Mouse (Mus musculus): ENCODE data around the gene Tbc1d1. TPM values are rescaled to one million over a fixed set of nuclear protein-coding genes. Genes with fewer than 3 reads are reported as not detected.

Gene Tbc1d1
- polyA plus RNA-seq, 1 experiment from 2014 or later: 41.5 TPM

DNA sequence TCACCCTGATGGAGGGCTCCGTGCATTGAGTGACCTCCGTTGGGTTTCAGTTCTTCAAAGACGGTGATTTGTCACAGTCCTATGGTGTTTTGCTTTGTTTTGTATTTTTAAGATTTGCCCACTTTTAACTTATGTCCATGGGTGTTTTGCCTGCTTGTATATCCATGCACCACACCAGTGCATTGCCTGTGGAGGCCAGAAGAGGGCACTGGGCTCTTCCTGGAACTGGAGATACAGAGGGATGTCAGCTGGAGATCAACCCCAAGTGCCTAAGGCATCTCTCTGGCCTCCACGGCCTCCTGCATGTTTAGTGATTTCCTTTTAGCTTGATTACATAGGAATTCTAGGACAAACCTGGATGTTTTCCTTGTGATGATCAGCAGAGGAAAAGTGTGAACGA lies 19.8 kb upstream of the Tbc1d1 start:
- Histone ChIP-seq H3K9ac (ENCODE audit: low read length) (no peak overlapping the region), H3K4me3 (ENCODE audit: low read length) (no peak overlapping the region), H3K36me3 (ENCODE audit: control insufficient read depth, insufficient read depth, low read length) (no peaks in the 10 kb centered on the region), H3K4me1 (replicated peaks; ENCODE audit: control insufficient read depth, insufficient read depth, low read length) (no peaks in the 10 kb centered on the region), H3K27me3 (ENCODE audit: control insufficient read depth, insufficient read depth, low read depth, low read length) (no peaks in the 10 kb centered on the region), H3K9me3 (ENCODE audit: control insufficient read depth, low read length) (no peaks in the 10 kb centered on the region), H3K4me2 (ENCODE audit: low read depth, low read length) (no peak overlapping the region), H3K27ac (ENCODE audit: low read length) (no peak overlapping the region)
- 66% methylated on average over 5 of the region's 5 CpGs for WGBS
- no peak for ATAC-seq (ENCODE audit: low read depth)

- no peak overlapping the region for H3K4me3 ChIP-seq (ENCODE audit: low read length)
- H3K27ac ChIP-seq (ENCODE audit: low read length): no peak overlapping the region
- H3K27me3 ChIP-seq (ENCODE audit: control insufficient read depth, insufficient read depth, low read depth, low read length): no peaks in the 10 kb centered on the region
- no peak overlapping the region for H3K4me2 ChIP-seq (ENCODE audit: low read depth, low read length)
- no peak overlapping the region for H3K9ac ChIP-seq (ENCODE audit: low read length)
- no peaks in the 10 kb centered on the region for H3K9me3 ChIP-seq (ENCODE audit: control insufficient read depth, low read length)
- H3K36me3 ChIP-seq (ENCODE audit: control insufficient read depth, insufficient read depth, low read length): no peaks in the 10 kb centered on the region
- ATAC-seq (ENCODE audit: low read depth): peak; percentile 62; the same call in 1 of the 2 replicates
- whole genome bisulfite sequencing: 60% methylated on average over 3 of the region's 3 CpGs
- no peaks in the 10 kb centered on the region for H3K4me1 ChIP-seq (replicated peaks; ENCODE audit: control insufficient read depth, insufficient read depth, low read length)
These were observed 15.9 kb upstream of the Tbc1d1 start for GRCm38 (mm10) chr5:64140202-64140601.

DNA sequence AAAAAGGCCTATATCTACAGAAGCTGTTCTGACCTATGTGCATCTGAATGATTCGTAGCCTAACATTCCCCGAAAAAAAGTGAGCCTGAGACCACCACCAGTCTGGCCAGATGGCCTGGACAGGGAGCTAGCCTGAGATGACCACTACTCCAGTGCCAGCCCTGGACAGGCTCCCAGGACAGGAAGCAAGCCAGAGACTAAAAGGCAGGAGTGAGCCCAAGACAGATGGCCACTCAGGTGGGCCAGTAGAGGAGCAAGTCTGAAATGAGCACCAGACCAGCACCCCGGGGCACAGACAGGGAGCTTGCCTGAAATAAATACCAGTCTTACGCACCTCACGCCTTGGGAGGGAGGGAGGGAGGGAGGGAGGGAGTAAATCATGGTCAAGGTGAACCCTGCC lies 11.8 kb upstream of the Tbc1d1 start:
- no peak overlapping the region for H3K27ac ChIP-seq (ENCODE audit: low read length)
- no peaks in the 10 kb centered on the region for H3K9me3 ChIP-seq (ENCODE audit: control insufficient read depth, low read length)
- 83% methylated on average over 5 of the region's 5 CpGs for WGBS
- no peaks in the 10 kb centered on the region for H3K4me1 ChIP-seq (replicated peaks; ENCODE audit: control insufficient read depth, insufficient read depth, low read length)
- ATAC-seq (ENCODE audit: low read depth): no peak
- H3K9ac ChIP-seq (ENCODE audit: low read length): no peak overlapping the region
- H3K4me2 ChIP-seq (ENCODE audit: low read depth, low read length): no peak overlapping the region
- no peaks in the 10 kb centered on the region for H3K36me3 ChIP-seq (ENCODE audit: control insufficient read depth, insufficient read depth, low read length)
- no peak overlapping the region for H3K4me3 ChIP-seq (ENCODE audit: low read length)
- no peaks in the 10 kb centered on the region for H3K27me3 ChIP-seq (ENCODE audit: control insufficient read depth, insufficient read depth, low read depth, low read length)

DNA sequence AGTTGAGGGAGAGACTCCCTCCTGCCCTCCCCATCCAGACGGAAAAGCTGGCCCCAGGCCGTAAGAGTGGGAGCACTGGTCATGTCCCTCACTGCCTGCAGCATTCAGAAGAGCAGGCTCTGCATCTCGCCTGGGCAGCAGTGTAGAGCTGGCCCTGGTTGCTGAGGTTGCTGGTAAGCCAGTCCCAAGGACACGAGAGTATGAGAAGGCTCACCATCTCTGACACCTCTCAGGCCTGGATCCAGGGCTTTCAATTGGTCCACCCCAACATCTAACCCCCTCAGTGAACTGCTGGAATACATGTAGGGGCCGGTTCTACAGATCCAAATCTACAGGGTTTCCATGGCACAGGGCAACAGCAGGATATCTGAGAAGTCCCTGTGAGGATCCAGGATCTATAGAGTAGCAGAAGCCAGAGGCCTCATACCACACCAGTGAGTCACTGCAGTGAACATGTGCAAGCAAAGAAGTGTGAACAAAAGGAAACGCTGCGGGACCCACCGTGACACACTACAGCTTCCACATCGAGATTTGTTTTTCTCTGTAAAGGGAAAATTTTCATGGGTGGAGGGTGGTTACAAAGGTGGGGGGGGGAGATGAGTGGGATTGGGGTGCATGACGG lies 9.6 kb upstream of the Tbc1d1 start:
- H3K9me3 ChIP-seq (ENCODE audit: control insufficient read depth, low read length): no peaks in the 10 kb centered on the region
- ATAC-seq (ENCODE audit: low read depth): peak; percentile 12; the same call in 1 of the 2 replicates

GRCm38 (mm10) chr5:64149184-64150127 lies 6.6 kb upstream of the Tbc1d1 start:
- no peak overlapping the region for H3K27ac ChIP-seq (ENCODE audit: low read length)
- peak overlapping the region; percentile 41 for H3K4me2 ChIP-seq (ENCODE audit: low read depth, low read length)
- no peaks in the 10 kb centered on the region; the same call in 1 of the 2 replicates for H3K4me1 ChIP-seq (replicated peaks; ENCODE audit: control insufficient read depth, insufficient read depth, low read length)
- H3K9ac ChIP-seq (ENCODE audit: low read length): peak overlapping the region; percentile 0; the same call in 1 of the 2 replicates
- H3K27me3 ChIP-seq (ENCODE audit: control insufficient read depth, insufficient read depth, low read depth, low read length): no peaks in the 10 kb centered on the region
- peak overlapping the region; percentile 10; the same call in 1 of the 2 replicates for H3K4me3 ChIP-seq (ENCODE audit: low read length)
- no peaks in the 10 kb centered on the region for H3K9me3 ChIP-seq (ENCODE audit: control insufficient read depth, low read length)
- H3K36me3 ChIP-seq (ENCODE audit: control insufficient read depth, insufficient read depth, low read length): no peaks in the 10 kb centered on the region
- ATAC-seq (ENCODE audit: low read depth): peak; percentile 31; the same call in 1 of the 2 replicates
- WGBS: 13% methylated on average over 17 of the region's 17 CpGs

More for the DNA sequence above, 9.6 kb upstream of the Tbc1d1 start:
- Histone ChIP-seq H3K36me3 (ENCODE audit: control insufficient read depth, insufficient read depth, low read length) (no peaks in the 10 kb centered on the region), H3K27me3 (ENCODE audit: control insufficient read depth, insufficient read depth, low read depth, low read length) (no peaks in the 10 kb centered on the region), H3K9ac (ENCODE audit: low read length) (no peak overlapping the region), H3K4me1 (replicated peaks; ENCODE audit: control insufficient read depth, insufficient read depth, low read length) (no peaks in the 10 kb centered on the region; the same call in 1 of the 2 replicates), H3K4me2 (ENCODE audit: low read depth, low read length) (no peak overlapping the region), H3K4me3 (ENCODE audit: low read length) (no peak overlapping the region), H3K27ac (ENCODE audit: low read length) (no peak overlapping the region)
- WGBS: 62% methylated on average over 10 of the region's 10 CpGs

DNA sequence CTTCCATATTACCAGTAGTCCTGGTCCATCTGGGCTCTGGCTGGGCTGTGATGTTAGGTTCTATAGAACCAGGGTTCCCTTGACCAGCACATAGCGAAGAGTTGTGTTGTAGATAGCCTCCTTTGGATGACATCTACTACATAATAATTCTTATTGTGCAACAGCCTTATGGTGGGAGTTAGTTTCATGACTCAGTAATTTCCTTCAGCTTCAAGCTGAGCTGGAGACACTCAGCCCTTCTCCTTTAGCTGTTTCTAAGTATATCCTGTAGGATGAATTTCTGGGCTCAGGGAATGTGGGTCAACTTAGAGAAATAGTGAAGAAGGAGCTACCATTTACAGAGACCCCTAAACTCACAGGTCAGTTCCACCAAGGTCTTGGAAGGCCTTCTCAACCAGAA lies 2.8 kb upstream of the Tbc1d1 start:
- WGBS: 69% methylated on average over 1 of the region's 1 CpGs
- H3K27ac ChIP-seq (ENCODE audit: low read length): no peak overlapping the region
- H3K4me1 ChIP-seq (replicated peaks; ENCODE audit: control insufficient read depth, insufficient read depth, low read length): peaks cover 8% of the 10 kb centered on the region
- peaks cover under 1% of the 10 kb centered on the region; the same call in 1 of the 2 replicates for H3K27me3 ChIP-seq (ENCODE audit: control insufficient read depth, insufficient read depth, low read depth, low read length)
- no peak overlapping the region for H3K4me3 ChIP-seq (ENCODE audit: low read length)
- H3K36me3 ChIP-seq (ENCODE audit: control insufficient read depth, insufficient read depth, low read length): no peaks in the 10 kb centered on the region
- no peaks in the 10 kb centered on the region for H3K9me3 ChIP-seq (ENCODE audit: control insufficient read depth, low read length)
- no peak overlapping the region for H3K9ac ChIP-seq (ENCODE audit: low read length)
- ATAC-seq (ENCODE audit: low read depth): no peak
- H3K4me2 ChIP-seq (ENCODE audit: low read depth, low read length): no peak overlapping the region

- H3K27ac ChIP-seq (ENCODE audit: low read length): peak overlapping the region; percentile 98
- peaks cover 23% of the 10 kb centered on the region for H3K4me1 ChIP-seq (replicated peaks; ENCODE audit: control insufficient read depth, insufficient read depth, low read length)
- H3K9me3 ChIP-seq (ENCODE audit: control insufficient read depth, low read length): no peaks in the 10 kb centered on the region
- H3K36me3 ChIP-seq (ENCODE audit: control insufficient read depth, insufficient read depth, low read length): no peaks in the 10 kb centered on the region
- H3K4me3 ChIP-seq (ENCODE audit: low read length): peak overlapping the region; percentile 36
- 10% methylated on average over 4 of the region's 4 CpGs for WGBS
- H3K4me2 ChIP-seq (ENCODE audit: low read depth, low read length): peak overlapping the region; percentile 53
- H3K27me3 ChIP-seq (ENCODE audit: control insufficient read depth, insufficient read depth, low read depth, low read length): peaks cover 2% of the 10 kb centered on the region; the same call in 1 of the 2 replicates
- no peak for ATAC-seq (ENCODE audit: low read depth)
- H3K9ac ChIP-seq (ENCODE audit: low read length): peak overlapping the region; percentile 55
These were observed 474 bp downstream of the Tbc1d1 start for GRCm38 (mm10) chr5:64156579-64156978.

- Histone ChIP-seq H3K27me3 (ENCODE audit: control insufficient read depth, insufficient read depth, low read depth, low read length) (peaks cover 2% of the 10 kb centered on the region; the same call in 1 of the 2 replicates), H3K4me2 (ENCODE audit: low read depth, low read length) (peak overlapping the region; percentile 42), H3K36me3 (ENCODE audit: control insufficient read depth, insufficient read depth, low read length) (no peaks in the 10 kb centered on the region), H3K9me3 (ENCODE audit: control insufficient read depth, low read length) (no peaks in the 10 kb centered on the region), H3K27ac (ENCODE audit: low read length) (peak overlapping the region; percentile 98; the same call in 1 of the 2 replicates), H3K9ac (ENCODE audit: low read length) (no peak overlapping the region), H3K4me1 (replicated peaks; ENCODE audit: control insufficient read depth, insufficient read depth, low read length) (peaks cover 23% of the 10 kb centered on the region), H3K4me3 (ENCODE audit: low read length) (no peak overlapping the region; the same call in 1 of the 2 replicates)
- no peak for ATAC-seq (ENCODE audit: low read depth)
- WGBS: 46% methylated on average over 1 of the region's 1 CpGs
These were observed 1.8 kb downstream of the Tbc1d1 start for GRCm38 (mm10) chr5:64157926-64158325.

GRCm38 (mm10) chr5:64158501-64158900 lies 2.4 kb downstream of the Tbc1d1 start:
- H3K4me3 ChIP-seq (ENCODE audit: low read length): no peak overlapping the region; the same call in 1 of the 2 replicates
- peak overlapping the region; percentile 100 for H3K4me2 ChIP-seq (ENCODE audit: low read depth, low read length)
- WGBS: 34% methylated on average over 4 of the region's 4 CpGs

More at GRCm38 (mm10) chr5:64158501-64158900, 2.4 kb downstream of the Tbc1d1 start:
- Histone ChIP-seq H3K9ac (ENCODE audit: low read length) (no peak overlapping the region), H3K27me3 (ENCODE audit: control insufficient read depth, insufficient read depth, low read depth, low read length) (peaks cover 2% of the 10 kb centered on the region; the same call in 1 of the 2 replicates), H3K27ac (ENCODE audit: low read length) (no peak overlapping the region), H3K4me1 (replicated peaks; ENCODE audit: control insufficient read depth, insufficient read depth, low read length) (peaks cover 23% of the 10 kb centered on the region), H3K9me3 (ENCODE audit: control insufficient read depth, low read length) (no peaks in the 10 kb centered on the region), H3K36me3 (ENCODE audit: control insufficient read depth, insufficient read depth, low read length) (no peaks in the 10 kb centered on the region)
- no peak for ATAC-seq (ENCODE audit: low read depth)

All from lung, embryonic 16.5 days (tissue).